In genomic region chr2:25502726-25503125, GRCm38 (mm10) we compare ENCODE assay signal across 19 mouse cellular contexts. TPM values are rescaled to one million over a fixed set of nuclear protein-coding genes. Genes with fewer than 3 reads are reported as not detected.
DNase-seq lines count a peak whose midpoint lies in the region; ATAC-seq and TF ChIP-seq lines count a peak whose summit lies in the region.
"Had no signal": no experiment of that assay in that cellular context is flagged by ENCODE, and none has a peak within 500 bp of the region (broad histone marks: within the 10 kb centered on the region; RNA-seq: fewer than 3 reads in every experiment).

No protein-coding gene starts in this region.

- ATAC-seq in intestine, embryonic 15.5 days = peak; percentile 33
- peak; percentile 44 for ATAC-seq in liver, postnatal 0 days
- ATAC-seq in hindbrain, embryonic 14.5 days (ENCODE audit: low FRiP score) = no peak
- ATAC-seq: midbrain, embryonic 16.5 days had no signal

- no peaks in the 10 kb centered on the region for H3K27me3 ChIP-seq in heart, embryonic 10.5 days (ENCODE audit: insufficient read depth, poor library complexity, severe bottlenecking)
- H3K27me3 ChIP-seq in E14TG2a.4 (ENCODE audit: insufficient read depth, low read length) = no peaks in the 10 kb centered on the region
- H3K27me3 ChIP-seq in intestine, embryonic 15.5 days (replicated peaks) = no peaks in the 10 kb centered on the region
- H3K27me3 ChIP-seq in liver, postnatal 0 days (ENCODE audit: insufficient read depth, low read length) = no peaks in the 10 kb centered on the region
- no peaks in the 10 kb centered on the region for H3K27me3 ChIP-seq in hindbrain, embryonic 14.5 days (ENCODE audit: control insufficient read depth, insufficient read depth, low read length)

- no peaks in the 10 kb centered on the region for H3K9me3 ChIP-seq in heart, embryonic 10.5 days
- no peaks in the 10 kb centered on the region for H3K9me3 ChIP-seq in E14TG2a.4 (ENCODE audit: low read length)
- H3K9me3 ChIP-seq in intestine, embryonic 15.5 days = no peaks in the 10 kb centered on the region
- no peaks in the 10 kb centered on the region for H3K9me3 ChIP-seq in liver, postnatal 0 days (ENCODE audit: low read length)
- H3K9me3 ChIP-seq in hindbrain, embryonic 14.5 days (ENCODE audit: control insufficient read depth, low read length) = no peaks in the 10 kb centered on the region

- no peak for TF ChIP-seq CTCF in E14TG2a.4 (conservative IDR thresholded peaks at IDR 0.05; ENCODE audit: low read length)
- TF ChIP-seq CTCF in liver, postnatal 0 days (IDR thresholded peaks at IDR 0.05; ENCODE audit: low read depth) = no peak

- H3K27ac ChIP-seq in heart, embryonic 10.5 days = no peak overlapping the region
- 0 out of 2 replicates have a peak overlapping the region, but pooled peaks have one; percentile 14 for H3K27ac ChIP-seq in intestine, embryonic 15.5 days
- H3K27ac ChIP-seq in liver, postnatal 0 days (ENCODE audit: low read depth) = no peak overlapping the region
- no peak overlapping the region for H3K27ac ChIP-seq in hindbrain, embryonic 14.5 days

- peak overlapping the region; percentile 84; the same call in 1 of the 2 replicates for H3K4me2 ChIP-seq in intestine, embryonic 15.5 days (replicated peaks)
- 0 out of 2 replicates have a peak overlapping the region, but pooled peaks have one; percentile 95 for H3K4me2 ChIP-seq in liver, postnatal 0 days (ENCODE audit: low read depth, low read length)
- H3K4me2 ChIP-seq in hindbrain, embryonic 14.5 days (replicated peaks) = no peak overlapping the region

- peaks cover 39% of the 10 kb centered on the region for H3K36me3 ChIP-seq in heart, embryonic 10.5 days
- peaks cover 31% of the 10 kb centered on the region for H3K36me3 ChIP-seq in E14TG2a.4 (ENCODE audit: insufficient read depth, low read length)
- peaks cover 7% of the 10 kb centered on the region for H3K36me3 ChIP-seq in intestine, embryonic 15.5 days
- peaks cover 16% of the 10 kb centered on the region for H3K36me3 ChIP-seq in liver, postnatal 0 days (replicated peaks; ENCODE audit: insufficient read depth, low read length)
- peaks cover 37% of the 10 kb centered on the region for H3K36me3 ChIP-seq in hindbrain, embryonic 14.5 days (replicated peaks; ENCODE audit: control insufficient read depth, insufficient read depth)

- peak; percentile 71 for DNase-seq in heart, embryonic 10.5 days (ENCODE audit: low spot score)
- DNase-seq in heart, adult 18-20 months = no peak
- DNase-seq in liver, postnatal 0 days = no peak
- DNase-seq in hindbrain, embryonic 14.5 days (ENCODE audit: low spot score) = no peak
- no peak for DNase-seq in lung, postnatal 36 days
- DNase-seq in embryo, embryonic 10 days (ENCODE audit: low spot score) = no peak
- DNase-seq: cerebellum, postnatal 10 days; heart, postnatal 14 days; kidney, postnatal 25 days; lung, postnatal 10 days had no signal

- TF ChIP-seq EP300 in liver, postnatal 0 days (IDR thresholded peaks at IDR 0.05; ENCODE audit: low read depth) = no peak

- H3K4me1 ChIP-seq in heart, embryonic 10.5 days = peaks cover 40% of the 10 kb centered on the region
- H3K4me1 ChIP-seq in E14TG2a.4 (replicated peaks; ENCODE audit: low read depth, low read length) = peaks cover 61% of the 10 kb centered on the region
- H3K4me1 ChIP-seq in intestine, embryonic 15.5 days (replicated peaks) = peaks cover 22% of the 10 kb centered on the region
- peaks cover 22% of the 10 kb centered on the region for H3K4me1 ChIP-seq in liver, postnatal 0 days (ENCODE audit: insufficient read depth)
- peaks cover 11% of the 10 kb centered on the region for H3K4me1 ChIP-seq in hindbrain, embryonic 14.5 days (replicated peaks; ENCODE audit: control insufficient read depth, insufficient read depth, low read length)

- H3K4me3 ChIP-seq in heart, embryonic 10.5 days = no peak overlapping the region
- peak overlapping the region; percentile 93 for H3K4me3 ChIP-seq in E14TG2a.4 (replicated peaks; ENCODE audit: low read length)
- H3K4me3 ChIP-seq in intestine, embryonic 15.5 days (replicated peaks) = no peak overlapping the region
- H3K4me3 ChIP-seq in liver, postnatal 0 days (ENCODE audit: low read depth, low read length) = no peak overlapping the region
- H3K4me3 ChIP-seq in hindbrain, embryonic 14.5 days (replicated peaks; ENCODE audit: low read length) = no peak overlapping the region

- no peak overlapping the region for H3K9ac ChIP-seq in intestine, embryonic 15.5 days
- no peak overlapping the region for H3K9ac ChIP-seq in liver, postnatal 0 days (replicated peaks)
- H3K9ac ChIP-seq in hindbrain, embryonic 14.5 days = no peak overlapping the region

- 76% methylated on average over 3 of the region's 3 CpGs for WGBS in heart, embryonic 10.5 days
- WGBS in intestine, embryonic 15.5 days = 71% methylated on average over 3 of the region's 3 CpGs
- 64% methylated on average over 3 of the region's 3 CpGs for WGBS in liver, postnatal 0 days (ENCODE audit: insufficient replicate concordance)
- WGBS in hindbrain, embryonic 14.5 days = 95% methylated on average over 3 of the region's 3 CpGs

RNA-seq across cellular contexts. Expression of gene C8g, which starts 1.2 kb away (rescaled TPM):
- 4.2 and 6.0 TPM in 2 replicates for polyA plus RNA-seq in heart, embryonic 10.5 days (2016; fragmentation: Nextera tagmentation; extraction: Ambion mirVana)
- total RNA-seq in heart, adult 18-20 months (2021) = 1 to 10 TPM; 1.1 to 2.3 TPM
- 5.4 and 8.3 TPM in 2 replicates for polyA plus RNA-seq in intestine, embryonic 15.5 days (2015; fragmentation: Nextera tagmentation; extraction: Ambion mirVana)
- 106 and 107 TPM in 2 replicates for polyA plus RNA-seq in liver, postnatal 0 days (2015; fragmentation: Nextera tagmentation; extraction: Ambion mirVana)
- 4.1 and 5.5 TPM in 2 replicates for polyA plus RNA-seq in hindbrain, embryonic 14.5 days (2014; fragmentation: Nextera tagmentation; extraction: Ambion mirVana)

RNA-seq across cellular contexts. Expression of gene Fbxw5, which starts 2.2 kb away (rescaled TPM):
- 86.0 and 92.1 TPM in 2 replicates for polyA plus RNA-seq in heart, embryonic 10.5 days (2016; fragmentation: Nextera tagmentation; extraction: Ambion mirVana)
- 10 to 100 TPM; 82.0 to 93.6 TPM for total RNA-seq in heart, adult 18-20 months (2021)
- 57.5 and 65.2 TPM in 2 replicates for polyA plus RNA-seq in intestine, embryonic 15.5 days (2015; fragmentation: Nextera tagmentation; extraction: Ambion mirVana)
- 26.7 and 26.9 TPM in 2 replicates for polyA plus RNA-seq in liver, postnatal 0 days (2015; fragmentation: Nextera tagmentation; extraction: Ambion mirVana)
- polyA plus RNA-seq in hindbrain, embryonic 14.5 days (2014; fragmentation: Nextera tagmentation; extraction: Ambion mirVana) = 116 and 118 TPM in 2 replicates

RNA-seq across cellular contexts. Expression of gene Lcn12, which starts 9.0 kb away (rescaled TPM):
- not detected in 2 replicates for polyA plus RNA-seq in heart, embryonic 10.5 days (2016; fragmentation: Nextera tagmentation; extraction: Ambion mirVana)
- not detected for total RNA-seq in heart, adult 18-20 months (2021)
- polyA plus RNA-seq in intestine, embryonic 15.5 days (2015; fragmentation: Nextera tagmentation; extraction: Ambion mirVana) = not detected in 2 replicates
- not detected in 2 replicates for polyA plus RNA-seq in liver, postnatal 0 days (2015; fragmentation: Nextera tagmentation; extraction: Ambion mirVana)
- polyA plus RNA-seq in hindbrain, embryonic 14.5 days (2014; fragmentation: Nextera tagmentation; extraction: Ambion mirVana) = not detected in 2 replicates
- total RNA-seq: heart, postnatal 14 days; layer of hippocampus, postnatal 25 days had no signal
- polyA plus RNA-seq: embryonic facial prominence, embryonic 11.5 days; forebrain, embryonic 11.5 days; limb, embryonic 11.5 days; midbrain, embryonic 16.5 days; neural tube, embryonic 11.5 days; urinary bladder, adult 2 months had no signal

RNA-seq across cellular contexts. Expression of gene Ptgds, which starts 32.9 kb away (rescaled TPM):
- 0.18 and 0.32 TPM in 2 replicates for polyA plus RNA-seq in heart, embryonic 10.5 days (2016; fragmentation: Nextera tagmentation; extraction: Ambion mirVana)
- total RNA-seq in heart, adult 18-20 months (2021) = 100 to 1,000 TPM; 450 to 656 TPM
- 4.6 and 5.8 TPM in 2 replicates for polyA plus RNA-seq in intestine, embryonic 15.5 days (2015; fragmentation: Nextera tagmentation; extraction: Ambion mirVana)
- polyA plus RNA-seq in liver, postnatal 0 days (2015; fragmentation: Nextera tagmentation; extraction: Ambion mirVana) = 0.83 and 1.0 TPM in 2 replicates
- polyA plus RNA-seq in hindbrain, embryonic 14.5 days (2014; fragmentation: Nextera tagmentation; extraction: Ambion mirVana) = 230 and 390 TPM in 2 replicates
- polyA plus RNA-seq: limb, embryonic 11.5 days; neural tube, embryonic 11.5 days had no signal

RNA-seq across cellular contexts. Expression of gene Paxx, which starts 41.8 kb away (rescaled TPM):
- 15.6 and 17.7 TPM in 2 replicates for polyA plus RNA-seq in heart, embryonic 10.5 days (2016; fragmentation: Nextera tagmentation; extraction: Ambion mirVana)
- 10 to 100 TPM; 22.6 to 28.7 TPM for total RNA-seq in heart, adult 18-20 months (2021)
- polyA plus RNA-seq in intestine, embryonic 15.5 days (2015; fragmentation: Nextera tagmentation; extraction: Ambion mirVana) = 28.0 and 33.2 TPM in 2 replicates
- polyA plus RNA-seq in liver, postnatal 0 days (2015; fragmentation: Nextera tagmentation; extraction: Ambion mirVana) = 14.7 and 17.1 TPM in 2 replicates
- 93.1 and 109 TPM in 2 replicates for polyA plus RNA-seq in hindbrain, embryonic 14.5 days (2014; fragmentation: Nextera tagmentation; extraction: Ambion mirVana)

Comparison
In these comparisons a context has a peak if more than half of its experiments do, and no peak if none do; other contexts are left out.
1. RNA of gene C8g, which starts 1.2 kb away (polyA plus RNA-seq): 106 to 107 TPM in liver, postnatal 0 days; 4.2 to 6.0 TPM in heart, embryonic 10.5 days, 4.1 to 5.5 TPM in hindbrain, embryonic 14.5 days and 5.4 to 8.3 TPM in intestine, embryonic 15.5 days; every median in the first group is over 10 times any median in the second.